Mouse (Mus musculus): ENCODE data around the gene Ppfia4. TPM values are rescaled to one million over a fixed set of nuclear protein-coding genes. Genes with fewer than 3 reads are reported as not detected.

Gene Ppfia4
- total and polyA plus RNA-seq, 2 experiments, result 0.46 to 1.4 TPM

- TF ChIP-seq POLR2A (IDR thresholded peaks at IDR 0.05; ENCODE audit: extremely low read depth, insufficient read depth, low read length) (no peak), CTCF (IDR thresholded peaks at IDR 0.05; ENCODE audit: low read depth, low read length) (no peak)
- Histone ChIP-seq H3K27me3 (ENCODE audit: control insufficient read depth, insufficient read depth, low read length) (no peaks in the 10 kb centered on the region), H3K36me3 (ENCODE audit: control insufficient read depth, insufficient read depth, low read length) (peaks cover 72% of the 10 kb centered on the region), H3K79me2 (ENCODE audit: control insufficient read depth, insufficient read depth, low read length) (peaks cover 4% of the 10 kb centered on the region; the same call in 1 of the 2 replicates), H3K4me1 (ENCODE audit: control insufficient read depth, insufficient read depth, low read length) (peaks cover 14% of the 10 kb centered on the region), H3K9ac (ENCODE audit: low read depth, low read length) (no peak overlapping the region), H3K4me3 (ENCODE audit: insufficient read depth, low read depth, low read length) (no peak overlapping the region), H3K27ac (replicated peaks; ENCODE audit: insufficient read depth, low read depth, low read length) (no peak overlapping the region)
- DNase-seq (ENCODE audit: extremely low read depth, low read depth, low spot score), result peak; percentile 73
- 21% methylated on average over 2 of the region's 2 CpGs for WGBS
Observed at GRCm38 (mm10) chr1:134353326-134353725, 20.6 kb upstream of the Ppfia4 start.

- Histone ChIP-seq H3K79me2 (ENCODE audit: control insufficient read depth, insufficient read depth, low read length) (no peaks in the 10 kb centered on the region), H3K9ac (ENCODE audit: low read depth, low read length) (no peak overlapping the region), H3K36me3 (ENCODE audit: control insufficient read depth, insufficient read depth, low read length) (peaks cover 57% of the 10 kb centered on the region), H3K4me1 (ENCODE audit: control insufficient read depth, insufficient read depth, low read length) (peaks cover 4% of the 10 kb centered on the region; the same call in 1 of the 2 replicates), H3K27me3 (ENCODE audit: control insufficient read depth, insufficient read depth, low read length) (no peaks in the 10 kb centered on the region), H3K27ac (replicated peaks; ENCODE audit: insufficient read depth, low read depth, low read length) (no peak overlapping the region), H3K4me3 (ENCODE audit: insufficient read depth, low read depth, low read length) (no peak overlapping the region)
- DNase-seq (ENCODE audit: extremely low read depth, low read depth, low spot score), result no peak
- TF ChIP-seq CTCF (IDR thresholded peaks at IDR 0.05; ENCODE audit: low read depth, low read length) (no peak), POLR2A (IDR thresholded peaks at IDR 0.05; ENCODE audit: extremely low read depth, insufficient read depth, low read length) (no peak)
- WGBS, result 89% methylated on average over 9 of the region's 9 CpGs
Observed at GRCm38 (mm10) chr1:134347791-134348190, 15.1 kb upstream of the Ppfia4 start.

GRCm38 (mm10) chr1:134345075-134345474, 12.3 kb upstream of the Ppfia4 start:
- Histone ChIP-seq H3K4me1 (ENCODE audit: control insufficient read depth, insufficient read depth, low read length) (peaks cover 4% of the 10 kb centered on the region; the same call in 1 of the 2 replicates), H3K36me3 (ENCODE audit: control insufficient read depth, insufficient read depth, low read length) (peaks cover 32% of the 10 kb centered on the region), H3K27me3 (ENCODE audit: control insufficient read depth, insufficient read depth, low read length) (no peaks in the 10 kb centered on the region), H3K79me2 (ENCODE audit: control insufficient read depth, insufficient read depth, low read length) (no peaks in the 10 kb centered on the region), H3K4me3 (ENCODE audit: insufficient read depth, low read depth, low read length) (no peak overlapping the region), H3K27ac (replicated peaks; ENCODE audit: insufficient read depth, low read depth, low read length) (no peak overlapping the region), H3K9ac (ENCODE audit: low read depth, low read length) (no peak overlapping the region)
- DNase-seq (ENCODE audit: extremely low read depth, low read depth, low spot score), result no peak
- 82% methylated on average over 4 of the region's 4 CpGs for WGBS
- no peak for TF ChIP-seq CTCF (IDR thresholded peaks at IDR 0.05; ENCODE audit: low read depth, low read length)
- TF ChIP-seq POLR2A (IDR thresholded peaks at IDR 0.05; ENCODE audit: extremely low read depth, insufficient read depth, low read length), result no peak

GRCm38 (mm10) chr1:134344005-134344950, 11.6 kb upstream of the Ppfia4 start:
- TF ChIP-seq CTCF (IDR thresholded peaks at IDR 0.05; ENCODE audit: low read depth, low read length) (no peak), POLR2A (IDR thresholded peaks at IDR 0.05; ENCODE audit: extremely low read depth, insufficient read depth, low read length) (no peak)
- Histone ChIP-seq H3K27me3 (ENCODE audit: control insufficient read depth, insufficient read depth, low read length) (no peaks in the 10 kb centered on the region), H3K9ac (ENCODE audit: low read depth, low read length) (no peak overlapping the region), H3K36me3 (ENCODE audit: control insufficient read depth, insufficient read depth, low read length) (peaks cover 25% of the 10 kb centered on the region), H3K79me2 (ENCODE audit: control insufficient read depth, insufficient read depth, low read length) (no peaks in the 10 kb centered on the region), H3K27ac (replicated peaks; ENCODE audit: insufficient read depth, low read depth, low read length) (no peak overlapping the region), H3K4me1 (ENCODE audit: control insufficient read depth, insufficient read depth, low read length) (peaks cover 4% of the 10 kb centered on the region; the same call in 1 of the 2 replicates), H3K4me3 (ENCODE audit: insufficient read depth, low read depth, low read length) (no peak overlapping the region)
- 9% methylated on average over 54 of the region's 54 CpGs for WGBS
- DNase-seq (ENCODE audit: extremely low read depth, low read depth, low spot score), result peak; percentile 61

GRCm38 (mm10) chr1:134343567-134343966, 10.8 kb upstream of the Ppfia4 start:
- H3K4me3 ChIP-seq (ENCODE audit: insufficient read depth, low read depth, low read length), result no peak overlapping the region
- TF ChIP-seq POLR2A (IDR thresholded peaks at IDR 0.05; ENCODE audit: extremely low read depth, insufficient read depth, low read length) (no peak), CTCF (IDR thresholded peaks at IDR 0.05; ENCODE audit: low read depth, low read length) (no peak)
- peaks cover 22% of the 10 kb centered on the region for H3K36me3 ChIP-seq (ENCODE audit: control insufficient read depth, insufficient read depth, low read length)
- 36% methylated on average over 2 of the region's 2 CpGs for WGBS
- no peak overlapping the region for H3K9ac ChIP-seq (ENCODE audit: low read depth, low read length)
- no peaks in the 10 kb centered on the region for H3K27me3 ChIP-seq (ENCODE audit: control insufficient read depth, insufficient read depth, low read length)
- H3K79me2 ChIP-seq (ENCODE audit: control insufficient read depth, insufficient read depth, low read length), result no peaks in the 10 kb centered on the region
- no peak for DNase-seq (ENCODE audit: extremely low read depth, low read depth, low spot score)
- H3K4me1 ChIP-seq (ENCODE audit: control insufficient read depth, insufficient read depth, low read length), result peaks cover 4% of the 10 kb centered on the region; the same call in 1 of the 2 replicates
- H3K27ac ChIP-seq (replicated peaks; ENCODE audit: insufficient read depth, low read depth, low read length), result no peak overlapping the region

Data from liver, adult 2 months (tissue).